Mouse (Mus musculus): ENCODE results near the gene Tie1.

GRCm38 (mm10) chr4:118445088-118445487 is 44.8 kb downstream of the Tie1 start:
- TF ChIP-seq MYC (IDR thresholded peaks at IDR 0.05; ENCODE audit: low read depth, low read length) (no peak), SMC3 (IDR thresholded peaks at IDR 0.05; ENCODE audit: low read depth, low read length) (no peak), IRF4 (IDR thresholded peaks at IDR 0.05; ENCODE audit: low read depth, low read length) (no peak), POLR2A (IDR thresholded peaks at IDR 0.05; ENCODE audit: low read depth, low read length) (no peak), MXI1 (IDR thresholded peaks at IDR 0.05; ENCODE audit: low read depth, low read length) (no peak), MAFK (IDR thresholded peaks at IDR 0.05; ENCODE audit: insufficient replicate concordance, low read length) (no peak), CTCF (conservative IDR thresholded peaks at IDR 0.05 in 1 of 2, IDR thresholded peaks at IDR 0.05 in 1 of 2; ENCODE audit: low read depth in 2 of 2, low read length in 2 of 2) (no peak), ZNF384 (IDR thresholded peaks at IDR 0.05; ENCODE audit: low read depth, low read length) (no peak), ZMIZ1 (IDR thresholded peaks at IDR 0.05; ENCODE audit: low read depth, low read length) (no peak), USF1 (IDR thresholded peaks at IDR 0.05; ENCODE audit: low read depth, low read length) (no peak), ZKSCAN1 (IDR thresholded peaks at IDR 0.05; ENCODE audit: borderline replicate concordance, low read depth, low read length) (no peak), CHD2 (IDR thresholded peaks at IDR 0.05; ENCODE audit: low read length) (no peak), UBTF (IDR thresholded peaks at IDR 0.05; ENCODE audit: low read depth, low read length) (no peak), MAX (IDR thresholded peaks at IDR 0.05; ENCODE audit: low read length) (no peak)
